Mouse (Mus musculus) hindbrain, embryonic 10.5 days (tissue): ENCODE data around the gene Tlr9. TPM values are rescaled to one million over a fixed set of nuclear protein-coding genes. Genes with fewer than 3 reads are reported as not detected.

Source experiments
- DNase-seq: peaks from one replicate; pipeline ENCODE4 v3.0.0-alpha.2; 2017; ENCODE audit warnings: low spot score
- H3K27ac ChIP-seq: fragments of 300-500 bp; sonication (generic); 2 replicates; pipeline ENCODE4 v1.5.1; 2016; ENCODE audit warnings: mild to moderate bottlenecking, moderate library complexity
- H3K27me3 ChIP-seq: fragments of 300-500 bp; sonication (generic); 2 replicates; pipeline ENCODE4 v1.6.1; 2016; ENCODE audit warnings: mild to moderate bottlenecking; ENCODE audit not compliant: poor library complexity, insufficient read depth, severe bottlenecking
- H3K36me3 ChIP-seq: fragments of 300-500 bp; sonication (generic); 2 replicates; pipeline ENCODE4 v1.6.1; 2016; ENCODE audit warnings: mild to moderate bottlenecking, moderate library complexity
- H3K4me1 ChIP-seq: fragments of 300-500 bp; sonication (generic); replicated peaks from 2 replicates; pipeline ENCODE4 v1.6.1; 2016; ENCODE audit warnings: mild to moderate bottlenecking
- H3K4me3 ChIP-seq: fragments of 300-500 bp; sonication (generic); 2 replicates; pipeline ENCODE4 v1.5.1; 2016; ENCODE audit warnings: mild to moderate bottlenecking, moderate library complexity
- H3K9me3 ChIP-seq: fragments of 300-500 bp; sonication (generic); 2 replicates; pipeline ENCODE4 v1.6.1; 2016; ENCODE audit warnings: mild to moderate bottlenecking, moderate library complexity
- WGBS: fragments of 180-500 bp; shearing (Covaris S2); methylation state at CpG from one replicate; pipeline ENCODE4 v1.1.7; 2016; 5-methylcytosine and 5-hydroxymethylcytosine counted together
- polyA plus RNA-seq: library from polyadenylated mRNA; unstranded; fragments of >200 nt; fragmentation: Nextera tagmentation; extraction: Ambion mirVana; gene quantifications from 2 replicates; pipeline ENCODE4 v1.2.1, GENCODE M21; 2016

The Tlr9 gene
- polyA plus RNA-seq, 1 experiment from 2014 or later, result not detected

- no peak for DNase-seq
- Histone ChIP-seq H3K4me1 (peaks cover 33% of the 10 kb centered on the region), H3K27me3 (peaks cover 12% of the 10 kb centered on the region), H3K4me3 (no peak overlapping the region), H3K27ac (no peak overlapping the region), H3K36me3 (peaks cover 58% of the 10 kb centered on the region), H3K9me3 (no peaks in the 10 kb centered on the region)
- WGBS, result 94% methylated on average over 8 of the region's 8 CpGs
These were observed 26.7 kb upstream of the Tlr9 start for GRCm38 (mm10) chr9:106195693-106196092.

GRCm38 (mm10) chr9:106197081-106197713, 25.2 kb upstream of the Tlr9 start:
- H3K4me1 ChIP-seq, result peaks cover 35% of the 10 kb centered on the region
- no peak for DNase-seq
- 86% methylated on average over 3 of the region's 3 CpGs for WGBS
- peaks cover 14% of the 10 kb centered on the region for H3K27me3 ChIP-seq
- no peaks in the 10 kb centered on the region for H3K9me3 ChIP-seq
- H3K36me3 ChIP-seq, result peaks cover 43% of the 10 kb centered on the region
- H3K27ac ChIP-seq, result no peak overlapping the region
- H3K4me3 ChIP-seq, result no peak overlapping the region

GRCm38 (mm10) chr9:106197732-106198131, 24.7 kb upstream of the Tlr9 start:
- no peak overlapping the region for H3K27ac ChIP-seq
- DNase-seq, result no peak
- H3K4me1 ChIP-seq, result peaks cover 41% of the 10 kb centered on the region
- H3K9me3 ChIP-seq, result no peaks in the 10 kb centered on the region
- H3K36me3 ChIP-seq, result peaks cover 37% of the 10 kb centered on the region
- peak overlapping the region; percentile 68; the same call in 1 of the 2 replicates for H3K4me3 ChIP-seq
- 89% methylated on average over 9 of the region's 9 CpGs for WGBS
- peaks cover 14% of the 10 kb centered on the region for H3K27me3 ChIP-seq

- Histone ChIP-seq H3K4me1 (peaks cover 53% of the 10 kb centered on the region), H3K36me3 (peaks cover 29% of the 10 kb centered on the region), H3K9me3 (no peaks in the 10 kb centered on the region), H3K27me3 (peaks cover 14% of the 10 kb centered on the region), H3K27ac (peak overlapping the region; percentile 93), H3K4me3 (peak overlapping the region; percentile 68)
- DNase-seq, result peak; percentile 80
- WGBS, result under 1% methylated on average over 51 of the region's 51 CpGs
These were observed 23.4 kb upstream of the Tlr9 start for GRCm38 (mm10) chr9:106198962-106199458.

GRCm38 (mm10) chr9:106199535-106200272, 22.7 kb upstream of the Tlr9 start, which contains the start of gene Ppm1m:
Gene Ppm1m, minus strand, starts transcription at chr9:106199746.
- H3K4me1 ChIP-seq, result peaks cover 60% of the 10 kb centered on the region
- peaks cover 14% of the 10 kb centered on the region for H3K27me3 ChIP-seq
- 37% methylated on average over 18 of the region's 18 CpGs for WGBS
- H3K9me3 ChIP-seq, result no peaks in the 10 kb centered on the region
- H3K36me3 ChIP-seq, result peaks cover 26% of the 10 kb centered on the region
- H3K4me3 ChIP-seq, result peak within 1 kb of the TSS; percentile 68
- peak within 1 kb of the TSS; percentile 93 for H3K27ac ChIP-seq
- DNase-seq, result no peak

GRCm38 (mm10) chr9:106201895-106202294, 20.5 kb upstream of the Tlr9 start:
- Histone ChIP-seq H3K36me3 (peaks cover 7% of the 10 kb centered on the region; the same call in 1 of the 2 replicates), H3K9me3 (no peaks in the 10 kb centered on the region), H3K4me1 (peaks cover 71% of the 10 kb centered on the region), H3K4me3 (peak overlapping the region; percentile 73), H3K27me3 (peaks cover 14% of the 10 kb centered on the region), H3K27ac (no peak overlapping the region)
- WGBS, result 83% methylated on average over 3 of the region's 3 CpGs
- DNase-seq, result no peak

GRCm38 (mm10) chr9:106202819-106203636, 19.4 kb upstream of the Tlr9 start, which contains the start of gene Twf2:
Gene Twf2, plus strand, starts transcription at chr9:106203108.
- H3K9me3 ChIP-seq, result no peaks in the 10 kb centered on the region
- H3K36me3 ChIP-seq, result peaks cover 12% of the 10 kb centered on the region
- peaks cover 63% of the 10 kb centered on the region for H3K4me1 ChIP-seq
- peaks cover 14% of the 10 kb centered on the region for H3K27me3 ChIP-seq
- H3K27ac ChIP-seq, result peak within 1 kb of the TSS; percentile 90
- WGBS, result 2% methylated on average over 61 of the region's 61 CpGs
- peak; percentile 90 for DNase-seq
- peak within 1 kb of the TSS; percentile 73 for H3K4me3 ChIP-seq

GRCm38 (mm10) chr9:106203990-106204851, 18.2 kb upstream of the Tlr9 start:
- H3K9me3 ChIP-seq, result no peaks in the 10 kb centered on the region
- H3K4me3 ChIP-seq, result peak overlapping the region; percentile 73
- H3K27me3 ChIP-seq, result peaks cover 14% of the 10 kb centered on the region
- peaks cover 18% of the 10 kb centered on the region for H3K36me3 ChIP-seq
- peaks cover 51% of the 10 kb centered on the region for H3K4me1 ChIP-seq
- 79% methylated on average over 7 of the region's 7 CpGs for WGBS
- peak overlapping the region; percentile 64 for H3K27ac ChIP-seq
- DNase-seq, result no peak

- no peaks in the 10 kb centered on the region for H3K9me3 ChIP-seq
- H3K36me3 ChIP-seq, result peaks cover 18% of the 10 kb centered on the region
- no peak for DNase-seq
- H3K27me3 ChIP-seq, result 0 out of 2 replicates have a peak, but pooled peaks cover 2% of the 10 kb centered on the region
- peaks cover 43% of the 10 kb centered on the region for H3K4me1 ChIP-seq
- H3K27ac ChIP-seq, result no peak overlapping the region
- 77% methylated on average over 7 of the region's 7 CpGs for WGBS
- H3K4me3 ChIP-seq, result no peak overlapping the region
These were observed 16.6 kb upstream of the Tlr9 start for GRCm38 (mm10) chr9:106205713-106206290.

GRCm38 (mm10) chr9:106206515-106206914, 15.9 kb upstream of the Tlr9 start:
- Histone ChIP-seq H3K36me3 (peaks cover 18% of the 10 kb centered on the region), H3K27me3 (0 out of 2 replicates have a peak, but pooled peaks cover 2% of the 10 kb centered on the region), H3K4me1 (peaks cover 50% of the 10 kb centered on the region), H3K9me3 (no peaks in the 10 kb centered on the region), H3K4me3 (no peak overlapping the region), H3K27ac (no peak overlapping the region)
- 88% methylated on average over 2 of the region's 2 CpGs for WGBS
- DNase-seq, result no peak

- Histone ChIP-seq H3K36me3 (peaks cover 33% of the 10 kb centered on the region), H3K4me3 (no peak overlapping the region), H3K4me1 (peaks cover 48% of the 10 kb centered on the region), H3K27ac (no peak overlapping the region), H3K9me3 (no peaks in the 10 kb centered on the region), H3K27me3 (no peaks in the 10 kb centered on the region)
- DNase-seq, result no peak
- 87% methylated on average over 5 of the region's 5 CpGs for WGBS
These were observed 14.2 kb upstream of the Tlr9 start for GRCm38 (mm10) chr9:106208181-106208580.
